Comparison of ENCODE assay signal across 24 mouse cellular contexts in the genomic region with DNA sequence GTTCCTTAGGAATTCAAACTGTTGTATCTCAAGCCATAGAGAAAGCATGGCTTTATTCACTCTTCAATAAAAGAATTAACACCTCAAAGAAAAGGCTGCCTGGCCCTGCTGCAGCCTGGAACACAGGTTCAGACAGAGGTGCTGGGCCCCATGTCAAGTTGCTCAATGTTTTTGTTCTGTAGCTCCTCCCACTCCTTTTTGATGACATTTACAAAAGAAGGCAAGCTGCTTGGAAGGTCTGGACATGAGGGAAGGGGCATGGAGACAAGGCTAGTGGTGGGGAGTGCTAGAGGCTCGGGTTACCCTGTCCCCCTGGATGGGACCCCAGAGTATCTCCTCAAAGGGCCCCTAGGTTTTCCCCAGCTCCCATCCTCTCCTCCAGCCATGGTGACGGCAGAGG. TPM values are rescaled to one million over a fixed set of nuclear protein-coding genes. Genes with fewer than 3 reads are reported as not detected.
DNase-seq lines count a peak whose midpoint lies in the region; ATAC-seq and TF ChIP-seq lines count a peak whose summit lies in the region.
"Had no signal": no experiment of that assay in that cellular context is flagged by ENCODE, and none has a peak within 500 bp of the region (broad histone marks: within the 10 kb centered on the region; RNA-seq: fewer than 3 reads in every experiment).

No protein-coding gene starts in this region.

- intact Hi-C loops in left cerebral cortex, postnatal 25 days (cut with DNase I): no loop called here

- WGBS in forebrain, embryonic 11.5 days: 8% methylated on average over 2 of the region's 2 CpGs
- WGBS in forebrain, postnatal 0 days: 8% methylated on average over 2 of the region's 2 CpGs
- WGBS in midbrain, embryonic 12.5 days: 6% methylated on average over 2 of the region's 2 CpGs
- WGBS in midbrain, postnatal 0 days: 3% methylated on average over 2 of the region's 2 CpGs

- no peak overlapping the region for H3K27ac ChIP-seq in forebrain, embryonic 11.5 days (ENCODE audit: low read depth, low read length)
- no peak overlapping the region for H3K27ac ChIP-seq in forebrain, postnatal 0 days (ENCODE audit: low read depth, low read length)
- no peak overlapping the region for H3K27ac ChIP-seq in midbrain, embryonic 12.5 days (replicated peaks)
- H3K27ac ChIP-seq in midbrain, postnatal 0 days (ENCODE audit: low read depth, low read length): no peak overlapping the region
- H3K27ac ChIP-seq: heart, embryonic 15.5 days; hindbrain, embryonic 14.5 days; left cerebral cortex, adult 2 months; limb, embryonic 15.5 days; liver, embryonic 15.5 days; lung, embryonic 15.5 days; macrophage had no signal

- ATAC-seq in forebrain, embryonic 11.5 days (replicated peaks; ENCODE audit: low FRiP score): peak; percentile 87
- no peak for ATAC-seq in forebrain, postnatal 0 days
- peak; percentile 66; the same call in 1 of the 2 replicates for ATAC-seq in midbrain, embryonic 12.5 days (ENCODE audit: low FRiP score, low read depth)
- no peak for ATAC-seq in midbrain, postnatal 0 days (ENCODE audit: low FRiP score)

- TF ChIP-seq CTCF in forebrain, postnatal 0 days (IDR thresholded peaks at IDR 0.05; ENCODE audit: low read depth): no peak
- TF ChIP-seq CTCF in midbrain, postnatal 0 days (IDR thresholded peaks at IDR 0.05): no peak

- H3K4me2 ChIP-seq in forebrain, embryonic 11.5 days (ENCODE audit: low read depth, low read length, severe bottlenecking): no peak overlapping the region
- no peak overlapping the region for H3K4me2 ChIP-seq in forebrain, postnatal 0 days (ENCODE audit: low read depth)
- H3K4me2 ChIP-seq in midbrain, embryonic 12.5 days (replicated peaks): no peak overlapping the region
- no peak overlapping the region for H3K4me2 ChIP-seq in midbrain, postnatal 0 days (ENCODE audit: low read depth, low read length, poor library complexity, severe bottlenecking)
- H3K4me2 ChIP-seq: heart, embryonic 15.5 days; hindbrain, embryonic 14.5 days; limb, embryonic 15.5 days; liver, embryonic 15.5 days; lung, embryonic 15.5 days had no signal

- H3K4me1 ChIP-seq in forebrain, embryonic 11.5 days (replicated peaks; ENCODE audit: control insufficient read depth, insufficient read depth, low read length): no peaks in the 10 kb centered on the region
- H3K4me1 ChIP-seq in forebrain, postnatal 0 days (ENCODE audit: insufficient read depth): no peaks in the 10 kb centered on the region
- peaks cover 5% of the 10 kb centered on the region; the same call in 1 of the 2 replicates for H3K4me1 ChIP-seq in midbrain, embryonic 12.5 days
- H3K4me1 ChIP-seq in midbrain, postnatal 0 days (ENCODE audit: insufficient read depth, low read length): no peaks in the 10 kb centered on the region
- H3K4me1 ChIP-seq: heart, embryonic 15.5 days; limb, embryonic 15.5 days; liver, embryonic 15.5 days; lung, embryonic 15.5 days had no signal

- H3K27me3 ChIP-seq in forebrain, embryonic 11.5 days (ENCODE audit: control insufficient read depth, insufficient read depth, low read length): no peaks in the 10 kb centered on the region
- no peaks in the 10 kb centered on the region for H3K27me3 ChIP-seq in forebrain, postnatal 0 days (ENCODE audit: insufficient read depth, low read length)
- no peaks in the 10 kb centered on the region for H3K27me3 ChIP-seq in midbrain, embryonic 12.5 days
- H3K27me3 ChIP-seq in midbrain, postnatal 0 days (ENCODE audit: insufficient read depth, low read length): no peaks in the 10 kb centered on the region
- H3K27me3 ChIP-seq: heart, embryonic 15.5 days; limb, embryonic 15.5 days; liver, embryonic 15.5 days; lung, embryonic 15.5 days had no signal

- peak; percentile 50 for DNase-seq in forebrain, embryonic 11.5 days (ENCODE audit: low spot score)
- no peak for DNase-seq in forebrain, postnatal 0 days
- no peak for DNase-seq in midbrain, postnatal 0 days (ENCODE audit: low spot score)
- DNase-seq in embryo, embryonic 10 days (ENCODE audit: low spot score): peak; percentile 34
- no peak for DNase-seq in liver
- DNase-seq in left cerebral cortex, postnatal 25 days (ENCODE audit: low spot score in 2 of 2): no peak
- DNase-seq: adrenal gland, adult 2 months; cerebellum, adult 2 months; cerebellum, postnatal 36 days; gastrocnemius, postnatal 36 days; heart, postnatal 36 days; kidney, adult 2 months; kidney, postnatal 10 days; left cerebral cortex, postnatal 4 days; thymus, adult 2 months; thymus, postnatal 4 days had no signal

- H3K9ac ChIP-seq in forebrain, embryonic 11.5 days (ENCODE audit: low read length): no peak overlapping the region
- H3K9ac ChIP-seq in forebrain, postnatal 0 days: no peak overlapping the region
- no peak overlapping the region for H3K9ac ChIP-seq in midbrain, embryonic 12.5 days (replicated peaks)
- no peak overlapping the region for H3K9ac ChIP-seq in midbrain, postnatal 0 days (replicated peaks; ENCODE audit: low read length, poor library complexity, severe bottlenecking)
- H3K9ac ChIP-seq: heart, embryonic 15.5 days; hindbrain, embryonic 14.5 days; limb, embryonic 15.5 days; liver, embryonic 15.5 days; lung, embryonic 15.5 days had no signal

- no peaks in the 10 kb centered on the region for H3K9me3 ChIP-seq in forebrain, embryonic 11.5 days (ENCODE audit: control insufficient read depth, low read length)
- H3K9me3 ChIP-seq in forebrain, postnatal 0 days (ENCODE audit: low read length): no peaks in the 10 kb centered on the region
- no peaks in the 10 kb centered on the region for H3K9me3 ChIP-seq in midbrain, embryonic 12.5 days
- no peaks in the 10 kb centered on the region for H3K9me3 ChIP-seq in midbrain, postnatal 0 days (ENCODE audit: low read length)
- H3K9me3 ChIP-seq: heart, embryonic 15.5 days; limb, embryonic 15.5 days; liver, embryonic 15.5 days; lung, embryonic 15.5 days had no signal

- H3K4me3 ChIP-seq in forebrain, embryonic 11.5 days (ENCODE audit: low read depth, low read length): no peak overlapping the region
- no peak overlapping the region for H3K4me3 ChIP-seq in forebrain, postnatal 0 days (ENCODE audit: low read depth, low read length)
- H3K4me3 ChIP-seq in midbrain, embryonic 12.5 days: no peak overlapping the region
- no peak overlapping the region for H3K4me3 ChIP-seq in midbrain, postnatal 0 days (ENCODE audit: low read depth, low read length)
- H3K4me3 ChIP-seq: heart, embryonic 15.5 days; left cerebral cortex, adult 2 months; limb, embryonic 15.5 days; liver, embryonic 15.5 days; lung, embryonic 15.5 days had no signal

- H3K36me3 ChIP-seq in forebrain, embryonic 11.5 days (ENCODE audit: control insufficient read depth, insufficient read depth, low read length): no peaks in the 10 kb centered on the region
- H3K36me3 ChIP-seq in forebrain, postnatal 0 days (ENCODE audit: insufficient read depth): no peaks in the 10 kb centered on the region
- no peaks in the 10 kb centered on the region for H3K36me3 ChIP-seq in midbrain, embryonic 12.5 days
- no peaks in the 10 kb centered on the region for H3K36me3 ChIP-seq in midbrain, postnatal 0 days (ENCODE audit: insufficient read depth, low read length)
- H3K36me3 ChIP-seq: heart, embryonic 15.5 days; limb, embryonic 15.5 days; liver, embryonic 15.5 days; lung, embryonic 15.5 days had no signal

RNA-seq across cellular contexts. Expression of gene Eif3m, which starts 35.2 kb away (rescaled TPM):
- 262 and 276 TPM in 2 replicates for polyA plus RNA-seq in forebrain, embryonic 11.5 days (2014; fragmentation: Nextera tagmentation; extraction: Ambion mirVana)
- 192 and 234 TPM in 2 replicates for total RNA-seq in forebrain, postnatal 0 days (2014; rRNA removed)
- polyA plus RNA-seq in forebrain, postnatal 0 days (2015; fragmentation: Nextera tagmentation; extraction: Ambion mirVana): 191 and 230 TPM in 2 replicates
- 234 and 236 TPM in 2 replicates for polyA plus RNA-seq in midbrain, embryonic 12.5 days (2016; fragmentation: Nextera tagmentation; extraction: Ambion mirVana)
- total RNA-seq in midbrain, postnatal 0 days (2014; rRNA removed): 86.4 and 127 TPM in 2 replicates
- polyA plus RNA-seq in midbrain, postnatal 0 days (2015; fragmentation: Nextera tagmentation; extraction: Ambion mirVana): 170 and 171 TPM in 2 replicates
- total RNA-seq in left cerebral cortex, postnatal 25 days (2021): 10 to 100 TPM; 84.7 to 88.2 TPM

Comparison
In these comparisons a context has a peak if more than half of its experiments do, and no peak if none do; other contexts are left out.
1. ATAC-seq: peak in forebrain, embryonic 11.5 days (single experiment) and midbrain, embryonic 12.5 days (single experiment); none in forebrain, postnatal 0 days (single experiment) and midbrain, postnatal 0 days (single experiment).
2. DNase-seq: peak in forebrain, embryonic 11.5 days (single experiment) and embryo, embryonic 10 days (single experiment); none in forebrain, postnatal 0 days (single experiment), midbrain, postnatal 0 days (single experiment), liver (single experiment) and left cerebral cortex, postnatal 25 days (0 of 2).